Mouse (Mus musculus): ENCODE measurements around the gene Cd84.

Gene Cd84

GRCm38 (mm10) chr1:171915638-171916458 is 76.4 kb downstream of the Cd84 start:
- no peak for DNase-seq (ENCODE audit: low spot score in 2 of 2)

GRCm38 (mm10) chr1:171917305-171918039 is 78.0 kb downstream of the Cd84 start, which contains the start of gene Slamf6:
Gene Slamf6, plus strand, starts transcription at chr1:171917515.
- no peak for DNase-seq (ENCODE audit: low spot score in 2 of 2)

- DNase-seq (ENCODE audit: low spot score in 2 of 2) = no peak
These were observed 78.8 kb downstream of the Cd84 start for GRCm38 (mm10) chr1:171918136-171918920.

- no peak for DNase-seq (ENCODE audit: low spot score in 2 of 2)
These were observed 79.7 kb downstream of the Cd84 start for GRCm38 (mm10) chr1:171919193-171919592.

GRCm38 (mm10) chr1:171919901-171920510 is 80.5 kb downstream of the Cd84 start:
- no peak for DNase-seq (ENCODE audit: low spot score in 2 of 2)

GRCm38 (mm10) chr1:171920989-171921621 is 81.6 kb downstream of the Cd84 start:
- no peak for DNase-seq (ENCODE audit: low spot score in 2 of 2)

GRCm38 (mm10) chr1:171921641-171922040 is 82.1 kb downstream of the Cd84 start:
- DNase-seq (ENCODE audit: low spot score in 2 of 2) = no peak

GRCm38 (mm10) chr1:171922844-171923243 is 83.3 kb downstream of the Cd84 start:
- DNase-seq (ENCODE audit: low spot score in 2 of 2) = no peak

- DNase-seq (ENCODE audit: low spot score in 2 of 2) = no peak
These were observed 85.4 kb downstream of the Cd84 start for GRCm38 (mm10) chr1:171924900-171925299.

- DNase-seq (ENCODE audit: low spot score in 2 of 2) = no peak
These were observed 94.4 kb downstream of the Cd84 start for GRCm38 (mm10) chr1:171933851-171934250.

- DNase-seq (ENCODE audit: low spot score in 2 of 2) = no peak
These were observed 99.8 kb downstream of the Cd84 start for GRCm38 (mm10) chr1:171938952-171939948.

All from right cerebral cortex, postnatal 36 days (tissue).